Mouse (Mus musculus) right cerebral cortex, postnatal 14 days (tissue): ENCODE data around the gene Isg20.

Experiments used
- DNase-seq: peaks from one replicate; pipeline ENCODE4 v3.0.0; 2022

The Isg20 gene

GRCm38 (mm10) chr7:78912974-78913474 is at the start of gene Isg20:
Gene Isg20, plus strand, starts transcription at chr7:78913424.
- DNase-seq: no peak

DNA sequence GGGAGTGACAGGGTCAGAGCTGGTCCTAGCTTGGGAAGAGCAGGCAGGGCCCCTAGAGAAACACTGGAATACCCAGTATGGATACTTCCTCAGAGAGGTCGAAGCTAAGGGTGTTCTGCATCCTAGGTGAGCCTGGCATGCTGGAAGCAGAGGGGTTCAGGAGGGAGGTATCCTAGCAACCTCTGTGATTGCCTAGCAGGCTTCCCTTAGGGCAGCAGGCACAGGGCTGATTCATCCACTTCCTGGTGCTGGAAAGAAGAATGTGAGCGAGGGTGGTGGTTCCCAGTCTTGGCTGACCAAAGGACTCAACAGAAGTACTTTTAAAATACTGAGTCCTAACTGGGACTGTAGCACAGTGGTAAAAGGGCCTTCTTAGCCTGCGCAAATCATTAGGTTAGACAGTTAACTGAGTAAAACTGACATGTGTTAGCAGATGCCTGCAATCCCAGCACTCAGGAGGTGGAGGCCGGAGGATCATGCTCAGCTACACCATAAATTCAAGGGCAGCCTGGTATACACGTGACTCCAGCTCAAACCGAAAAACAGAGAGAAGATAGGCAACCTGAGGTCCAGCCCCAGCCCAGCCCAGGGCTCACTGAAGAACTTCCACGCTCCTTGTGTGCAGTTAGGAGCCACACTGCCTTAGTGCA is 49.3 kb upstream of the Isg20 start:
- DNase-seq: no peak

DNA sequence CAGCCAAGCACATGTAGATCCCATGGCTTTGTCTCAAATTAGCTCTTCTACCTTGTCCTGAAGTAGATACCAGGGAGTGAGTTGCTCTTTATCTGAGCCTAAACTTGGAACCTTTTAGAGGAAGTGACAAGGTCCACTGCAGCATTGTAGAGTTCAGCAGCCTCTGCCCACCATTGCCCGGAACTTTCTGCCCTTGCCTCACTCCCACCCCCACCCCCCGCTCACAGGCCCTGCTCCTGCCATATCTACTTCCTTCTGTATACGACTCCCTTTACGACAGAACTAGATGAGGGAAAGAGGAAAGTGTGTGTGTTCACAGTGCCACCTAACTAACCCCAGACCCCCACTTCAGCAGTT is 48.8 kb upstream of the Isg20 start:
- no peak for DNase-seq

GRCm38 (mm10) chr7:78865212-78865949 is 47.8 kb upstream of the Isg20 start:
- no peak for DNase-seq

- DNase-seq: no peak
Measured at GRCm38 (mm10) chr7:78868731-78869130, 44.5 kb upstream of the Isg20 start.

DNA sequence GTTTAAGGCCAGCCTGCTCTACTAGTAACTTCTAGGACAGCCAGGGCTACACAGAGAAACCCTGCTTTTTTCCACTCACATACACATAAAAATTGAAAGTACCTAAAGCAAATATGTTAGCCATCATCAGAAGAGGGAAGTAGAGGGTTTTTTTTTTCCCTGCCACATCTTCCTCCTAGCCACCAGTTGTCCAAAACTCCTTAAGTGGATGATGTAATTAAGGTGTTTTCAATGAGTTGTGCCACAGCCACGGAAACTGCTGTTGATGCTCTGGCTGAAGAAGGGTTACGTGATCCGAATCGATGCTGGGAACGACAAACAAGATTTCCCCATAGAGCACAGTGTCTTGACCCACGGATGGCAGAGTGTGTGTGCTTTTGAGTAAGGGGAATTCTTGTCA is 40.9 kb upstream of the Isg20 start:
- no peak for DNase-seq

DNA sequence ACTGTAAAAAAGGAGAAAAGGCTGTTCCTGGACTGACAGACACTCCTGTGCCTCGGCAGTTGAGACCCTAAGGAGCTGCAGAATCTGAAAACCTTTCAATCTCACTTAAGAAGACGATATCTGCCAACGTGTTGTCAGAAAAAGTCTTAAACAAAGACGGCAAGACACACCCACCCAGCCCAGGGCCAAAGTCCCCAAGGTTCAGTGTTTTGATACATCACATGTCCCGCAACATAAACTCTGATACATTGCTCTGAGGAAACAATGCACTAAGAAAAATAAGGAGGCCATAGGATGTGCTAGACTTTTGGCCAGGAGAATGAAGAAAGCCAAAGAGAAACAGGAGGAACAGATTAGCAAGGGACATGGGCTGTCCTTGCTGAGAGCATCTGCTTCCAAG is 40.4 kb upstream of the Isg20 start:
- DNase-seq: no peak

GRCm38 (mm10) chr7:78881607-78882468 is 31.4 kb upstream of the Isg20 start:
- DNase-seq: no peak

- DNase-seq: peak; percentile 65
Measured at GRCm38 (mm10) chr7:78882469-78882837, 30.8 kb upstream of the Isg20 start.

DNA sequence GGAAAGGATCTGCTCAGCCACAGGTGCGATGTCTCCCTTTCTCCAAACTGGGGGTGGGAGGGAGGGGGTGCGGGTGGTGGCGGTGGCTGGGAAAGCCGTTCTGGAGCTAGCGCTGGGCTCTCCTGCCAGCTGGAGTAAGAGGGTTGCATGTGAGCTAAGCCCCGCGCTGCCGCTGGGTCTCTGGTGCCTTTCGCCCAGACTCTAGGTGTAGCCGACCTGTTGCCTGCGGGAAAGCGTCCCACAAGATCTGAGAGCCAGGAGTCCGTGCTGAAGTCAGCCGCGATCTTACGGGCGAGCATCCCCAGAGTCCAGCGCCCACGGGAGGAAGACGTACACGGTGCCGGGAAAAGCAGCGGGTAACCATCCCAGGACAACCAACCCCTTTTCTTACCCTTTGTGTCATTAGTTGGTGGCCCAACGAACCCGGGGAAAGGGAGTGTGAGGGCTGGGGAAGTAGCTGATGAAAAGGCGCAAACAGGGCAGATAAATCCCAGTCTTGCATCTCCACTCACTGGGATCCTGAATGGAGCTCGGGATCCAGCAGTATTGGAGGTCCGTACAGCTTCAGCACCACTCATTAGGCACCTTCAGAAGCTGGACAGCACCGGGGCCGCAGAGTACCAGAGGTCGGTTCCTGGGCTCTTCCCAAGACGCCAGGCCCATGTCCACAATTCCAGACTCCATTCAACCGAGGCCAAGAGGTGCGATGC is 30.1 kb upstream of the Isg20 start:
- DNase-seq: no peak

- no peak for DNase-seq
Measured at GRCm38 (mm10) chr7:78883726-78884060, 29.5 kb upstream of the Isg20 start.

DNA sequence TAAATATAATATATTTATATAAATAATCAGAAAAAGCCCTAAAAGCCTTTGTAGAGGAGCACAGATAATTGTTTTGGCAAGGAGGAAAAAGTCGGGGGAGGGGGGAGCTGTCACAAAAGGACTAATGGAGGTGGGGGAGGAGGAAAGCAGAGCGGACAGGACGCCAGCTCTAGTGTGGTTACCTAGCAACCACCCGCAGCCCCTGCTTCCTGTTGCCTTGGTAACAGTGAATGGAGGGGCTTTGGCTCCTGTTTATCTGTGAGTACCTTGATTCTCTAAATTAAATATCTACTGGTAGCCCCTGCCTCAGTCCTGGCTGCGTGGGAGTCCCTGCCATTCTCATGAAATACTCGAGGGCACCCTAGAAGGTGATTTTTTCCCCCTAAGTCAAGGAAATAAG is 29.1 kb upstream of the Isg20 start:
- DNase-seq: peak; percentile 54

GRCm38 (mm10) chr7:78885404-78885803 is 27.8 kb upstream of the Isg20 start:
- DNase-seq: no peak

DNA sequence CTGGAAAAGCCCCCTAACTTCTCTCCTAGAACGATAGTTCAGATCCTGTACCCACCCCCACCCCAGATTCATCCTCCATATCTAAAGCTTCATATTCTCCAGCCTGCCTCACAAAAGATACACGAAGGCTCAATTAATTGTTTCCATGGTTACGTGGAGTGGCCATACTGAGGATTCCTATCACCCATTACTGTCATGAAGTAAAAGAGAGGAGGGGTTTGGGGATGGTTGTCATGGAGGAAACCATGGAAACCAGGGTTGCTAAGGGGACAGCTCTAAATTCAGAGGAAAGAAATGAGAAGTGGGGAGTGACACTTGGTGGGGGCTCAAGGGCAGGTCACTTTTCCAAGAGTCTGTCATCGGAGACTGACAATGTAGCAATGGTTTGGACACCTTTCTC is 26.7 kb upstream of the Isg20 start:
- no peak for DNase-seq

- DNase-seq: no peak
Measured at GRCm38 (mm10) chr7:78887431-78887842, 25.8 kb upstream of the Isg20 start.

DNA sequence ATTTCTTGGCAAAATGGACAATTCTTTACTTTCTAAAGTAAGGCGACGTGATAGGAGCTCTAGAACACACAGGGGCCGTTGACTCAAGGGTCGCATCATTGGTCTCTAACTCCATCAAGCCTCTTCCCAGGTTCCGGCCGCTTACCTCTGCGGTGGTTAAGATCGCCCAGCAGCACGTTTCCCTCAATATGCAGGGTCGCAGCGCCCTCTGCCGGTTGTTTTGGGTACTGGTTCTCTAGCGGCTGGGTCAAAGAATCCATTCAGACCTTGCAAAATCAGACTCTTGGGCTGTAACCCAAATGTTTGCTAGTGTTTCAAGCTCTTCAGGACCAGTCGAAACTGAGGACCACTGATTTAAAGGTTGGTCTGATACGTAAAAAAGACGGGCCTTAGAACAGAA is 22.6 kb upstream of the Isg20 start:
- DNase-seq: peak; percentile 89

- DNase-seq: no peak
Measured at GRCm38 (mm10) chr7:78893917-78894316, 19.3 kb upstream of the Isg20 start.

DNA sequence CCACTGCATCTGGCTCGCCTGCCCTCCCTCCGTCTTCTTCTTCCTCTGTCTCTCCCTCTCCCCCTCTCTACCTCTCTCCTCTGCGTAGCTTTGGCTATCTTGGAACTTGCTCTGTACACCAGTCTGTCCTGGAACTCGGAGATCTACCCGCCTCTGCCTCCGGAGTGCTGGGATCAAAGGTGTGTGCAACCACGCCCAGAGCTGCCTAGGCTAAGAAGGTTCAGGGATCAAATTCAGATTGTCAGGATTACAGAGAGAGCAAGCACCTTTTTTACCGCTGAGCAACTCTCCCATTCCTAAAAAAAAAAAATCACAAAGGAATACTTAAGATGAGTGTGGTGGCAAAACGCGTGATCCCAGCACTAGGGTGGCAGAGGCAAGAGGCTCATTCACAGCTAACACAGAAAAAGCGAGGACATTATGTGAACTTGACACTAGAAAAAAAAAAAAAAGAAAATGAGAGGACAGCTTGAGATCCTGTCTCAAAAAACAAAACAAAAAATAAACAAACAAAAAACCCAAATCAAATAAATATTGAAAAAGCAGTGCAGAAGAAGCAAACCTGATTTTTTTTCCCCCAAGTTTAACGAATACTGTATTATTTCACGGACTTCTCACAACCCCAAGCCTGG is 18.1 kb upstream of the Isg20 start:
- DNase-seq: no peak

DNA sequence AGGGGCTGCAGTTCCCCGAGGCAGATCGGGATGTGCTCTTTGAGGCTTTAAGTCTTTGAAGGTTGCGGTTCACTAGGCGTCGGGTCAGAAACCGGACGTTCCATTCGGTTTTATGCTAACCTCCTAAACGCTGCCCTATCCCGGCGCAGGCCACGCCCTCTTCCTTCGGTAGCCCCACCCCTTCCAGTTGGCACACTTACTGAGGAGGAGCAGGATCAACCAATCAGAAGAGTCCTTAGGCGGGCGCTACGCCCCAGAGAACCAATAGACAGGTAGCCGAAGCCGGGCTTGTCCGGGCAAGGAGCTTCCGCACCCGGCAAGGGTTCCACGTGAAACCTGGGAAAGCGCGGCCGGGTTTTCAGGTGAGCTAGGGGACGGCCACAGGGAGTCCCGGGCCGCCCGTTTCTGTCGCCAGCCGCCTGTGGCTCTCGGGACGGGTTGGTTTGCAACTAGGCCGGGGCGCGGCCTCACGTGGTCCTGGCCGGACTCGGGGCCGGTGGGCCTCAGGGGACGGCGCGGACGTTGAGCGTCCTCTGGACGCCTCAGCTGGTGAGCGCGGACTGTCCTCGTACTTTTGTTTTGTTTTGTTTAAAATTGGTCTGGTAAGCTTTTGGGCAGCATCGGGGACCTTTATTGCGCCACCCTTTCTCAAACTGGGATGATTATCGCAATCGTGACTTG is 17.4 kb upstream of the Isg20 start, which contains the start of gene Aen:
Gene Aen, plus strand, starts transcription at position 202 of the 681 bp plus-strand sequence.
- DNase-seq: peak; percentile 95

GRCm38 (mm10) chr7:78897567-78897966 is 15.7 kb upstream of the Isg20 start:
- no peak for DNase-seq

DNA sequence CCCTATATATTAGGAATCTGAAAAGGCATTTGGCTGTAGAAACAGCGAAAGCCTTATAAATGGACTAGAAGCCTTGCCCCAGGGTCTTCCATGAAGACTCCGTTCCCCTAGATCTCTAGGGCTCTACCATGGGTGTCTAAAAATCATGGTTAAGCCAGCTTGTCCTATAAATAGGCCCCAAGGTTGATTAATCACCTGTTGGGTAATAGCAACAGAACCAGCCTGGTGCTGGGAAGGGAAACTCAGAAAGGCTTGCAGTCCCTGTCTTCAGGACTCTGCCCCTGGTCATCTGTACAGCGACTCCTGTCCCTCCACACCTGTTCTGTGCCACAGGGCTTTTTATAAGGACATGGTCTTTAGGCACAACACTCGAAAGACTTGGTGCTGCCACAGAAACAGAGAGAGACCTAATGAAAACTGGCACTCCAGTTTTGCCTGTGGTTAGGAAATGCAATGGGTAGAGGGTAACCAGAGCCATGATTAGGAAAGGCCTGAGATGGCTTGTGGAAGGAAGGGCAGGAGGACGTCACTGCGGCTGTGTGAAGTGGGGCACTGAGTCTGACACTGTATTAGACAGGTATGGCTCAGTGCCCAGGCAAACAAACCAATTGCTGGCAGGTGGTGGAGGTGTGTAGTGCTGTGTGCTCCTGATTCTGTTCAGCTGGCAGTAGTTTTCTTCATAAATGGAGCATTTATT is 9.9 kb upstream of the Isg20 start:
- no peak for DNase-seq
